Mouse (Mus musculus): ENCODE results near the gene Asz1. TPM values are rescaled to one million over a fixed set of nuclear protein-coding genes. Genes with fewer than 3 reads are reported as not detected.

Gene Asz1
- polyA plus RNA-seq, 1 experiment from 2014 or later, result 9.2 TPM

GRCm38 (mm10) chr6:18013346-18013745, 95.5 kb downstream of the Asz1 start:
- peaks cover 4% of the 10 kb centered on the region; the same call in 1 of the 2 replicates for H3K36me3 ChIP-seq (ENCODE audit: insufficient read depth)
- no peaks in the 10 kb centered on the region for H3K4me1 ChIP-seq (ENCODE audit: insufficient read depth)
- H3K27me3 ChIP-seq (ENCODE audit: insufficient read depth, low read length), result no peaks in the 10 kb centered on the region
- no peak for DNase-seq
- TF ChIP-seq CTCF (IDR thresholded peaks at IDR 0.05; ENCODE audit: low read depth), result no peak
- H3K27ac ChIP-seq (ENCODE audit: low read depth), result no peak overlapping the region
- no peak for ATAC-seq (ENCODE audit: insufficient read depth)
- H3K4me2 ChIP-seq, result no peak overlapping the region
- no peaks in the 10 kb centered on the region for H3K9me3 ChIP-seq (ENCODE audit: low read depth, low read length)
- H3K9ac ChIP-seq, result no peak overlapping the region
- H3K4me3 ChIP-seq (ENCODE audit: low read depth, low read length), result no peak overlapping the region
- 70% methylated on average over 7 of the region's 7 CpGs for WGBS

GRCm38 (mm10) chr6:18007356-18007755, 101.5 kb downstream of the Asz1 start:
- WGBS, result 37% methylated on average over 3 of the region's 3 CpGs
- Histone ChIP-seq H3K9me3 (ENCODE audit: low read depth, low read length) (no peaks in the 10 kb centered on the region), H3K4me2 (no peak overlapping the region), H3K4me1 (ENCODE audit: insufficient read depth) (no peaks in the 10 kb centered on the region), H3K4me3 (ENCODE audit: low read depth, low read length) (no peak overlapping the region), H3K9ac (no peak overlapping the region), H3K27ac (ENCODE audit: low read depth) (no peak overlapping the region), H3K27me3 (ENCODE audit: insufficient read depth, low read length) (no peaks in the 10 kb centered on the region), H3K36me3 (ENCODE audit: insufficient read depth) (peaks cover 13% of the 10 kb centered on the region; the same call in 1 of the 2 replicates)
- ATAC-seq (ENCODE audit: insufficient read depth) (peak; percentile 74; the same call in 1 of the 2 replicates), DNase-seq (peak; percentile 66)
- TF ChIP-seq CTCF (IDR thresholded peaks at IDR 0.05; ENCODE audit: low read depth), result no peak

GRCm38 (mm10) chr6:18002065-18002464, 106.8 kb downstream of the Asz1 start:
- WGBS, result 83% methylated on average over 6 of the region's 6 CpGs
- H3K4me3 ChIP-seq (ENCODE audit: low read depth, low read length), result no peak overlapping the region
- no peak overlapping the region for H3K27ac ChIP-seq (ENCODE audit: low read depth)
- no peak overlapping the region for H3K9ac ChIP-seq
- TF ChIP-seq CTCF (IDR thresholded peaks at IDR 0.05; ENCODE audit: low read depth), result no peak
- 0 out of 2 replicates have a peak, but pooled peaks cover 10% of the 10 kb centered on the region for H3K36me3 ChIP-seq (ENCODE audit: insufficient read depth)
- H3K9me3 ChIP-seq (ENCODE audit: low read depth, low read length), result no peaks in the 10 kb centered on the region
- no peak overlapping the region for H3K4me2 ChIP-seq
- DNase-seq (no peak), ATAC-seq (ENCODE audit: insufficient read depth) (no peak)
- H3K27me3 ChIP-seq (ENCODE audit: insufficient read depth, low read length), result no peaks in the 10 kb centered on the region
- H3K4me1 ChIP-seq (ENCODE audit: insufficient read depth), result no peaks in the 10 kb centered on the region

Other genes with a start within 250 kb of the Asz1 start
- 87.5 and 89.0 TPM in 2 replicates for gene Wnt2, start 78.5 kb downstream of the Asz1 start, polyA plus RNA-seq (2014; fragmentation: Nextera tagmentation; extraction: Ambion mirVana)
- gene Cftr, start 61.6 kb upstream of the Asz1 start, polyA plus RNA-seq (2014; fragmentation: Nextera tagmentation; extraction: Ambion mirVana), result 5.8 and 6.1 TPM in 2 replicates